Mouse (Mus musculus): Measurements from ENCODE around the gene Ncaph. TPM values are rescaled to one million over a fixed set of nuclear protein-coding genes. Genes with fewer than 3 reads are reported as not detected.
"Not testable (repeated sequence)": the region's sequence is repeated elsewhere in the genome, so short reads cannot be mapped to it uniquely, and the experiment has no call there.

Ncaph gene
- polyA plus RNA-seq, 1 experiment from 2014 or later: 59.6 TPM

DNA sequence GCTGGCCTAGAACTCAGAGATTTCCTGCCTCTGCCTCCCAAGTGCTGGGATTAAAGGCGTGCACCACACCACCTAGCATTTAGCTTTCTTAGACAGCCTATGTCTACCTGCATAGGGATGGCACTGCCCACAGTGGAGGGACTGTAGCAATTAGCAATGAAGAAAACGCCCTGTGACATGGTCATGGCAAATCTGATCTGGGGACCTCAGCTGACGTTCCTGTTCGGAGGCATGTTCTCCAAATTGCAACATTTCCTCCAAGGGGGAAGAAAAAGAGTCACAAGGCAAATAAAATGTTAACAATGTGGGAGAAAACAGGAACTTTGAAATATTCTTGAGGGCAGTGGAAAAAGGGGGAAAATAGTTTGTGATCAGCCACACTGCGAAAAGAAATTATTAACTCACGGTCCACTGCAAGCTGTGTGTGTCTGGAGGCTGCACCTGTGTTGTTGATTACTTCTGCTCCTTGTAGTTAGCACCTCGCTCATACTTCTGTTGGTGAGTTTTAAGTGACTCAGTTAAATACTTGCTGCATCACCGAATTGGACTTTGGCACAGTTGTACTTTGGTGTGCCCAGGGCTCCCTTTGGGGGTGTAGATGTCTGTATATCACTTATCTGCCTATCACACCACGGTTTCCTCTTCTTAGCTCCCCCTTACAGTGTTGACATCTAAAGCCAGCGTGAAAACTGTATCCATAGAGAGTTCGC is 53.7 kb downstream of the Ncaph start:
- H3K4me2 ChIP-seq (replicated peaks): no peak overlapping the region
- no peaks in the 10 kb centered on the region for H3K36me3 ChIP-seq
- no peaks in the 10 kb centered on the region for H3K27me3 ChIP-seq (replicated peaks)
- no peak overlapping the region for H3K27ac ChIP-seq
- ATAC-seq (ENCODE audit: low FRiP score, low read depth): no peak
- H3K9ac ChIP-seq: no peak overlapping the region
- H3K4me3 ChIP-seq: no peak overlapping the region
- no peaks in the 10 kb centered on the region for H3K4me1 ChIP-seq
- WGBS: 91% methylated on average over 11 of the region's 11 CpGs
- H3K9me3 ChIP-seq: no peaks in the 10 kb centered on the region

DNA sequence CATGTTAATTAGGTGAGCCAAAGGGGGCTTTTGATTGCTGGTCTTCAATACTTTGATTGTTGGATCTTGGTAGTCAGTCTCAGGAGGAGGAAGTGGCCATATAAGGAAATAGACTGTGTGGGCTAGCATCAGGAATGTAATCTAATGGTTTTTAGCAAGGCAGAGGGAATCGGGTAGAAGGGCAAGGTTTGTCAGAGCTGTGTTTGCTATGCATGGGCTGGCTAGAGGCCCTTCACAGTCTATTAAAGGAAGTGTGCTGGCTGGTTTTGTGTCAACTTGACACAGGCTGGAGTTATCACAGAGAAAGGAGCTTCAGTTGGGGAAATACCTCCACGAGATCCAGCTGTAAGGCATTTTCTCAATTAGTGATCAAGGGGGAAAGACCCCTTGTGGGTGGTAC is 54.7 kb downstream of the Ncaph start:
- H3K4me2 ChIP-seq (replicated peaks); H3K27me3 ChIP-seq (replicated peaks); H3K4me3 ChIP-seq; ATAC-seq (ENCODE audit: low FRiP score, low read depth); H3K9ac ChIP-seq; H3K9me3 ChIP-seq; H3K36me3 ChIP-seq; H3K27ac ChIP-seq; H3K4me1 ChIP-seq: not testable (repeated sequence)
- 79% methylated on average over 2 of the region's 2 CpGs for WGBS

DNA sequence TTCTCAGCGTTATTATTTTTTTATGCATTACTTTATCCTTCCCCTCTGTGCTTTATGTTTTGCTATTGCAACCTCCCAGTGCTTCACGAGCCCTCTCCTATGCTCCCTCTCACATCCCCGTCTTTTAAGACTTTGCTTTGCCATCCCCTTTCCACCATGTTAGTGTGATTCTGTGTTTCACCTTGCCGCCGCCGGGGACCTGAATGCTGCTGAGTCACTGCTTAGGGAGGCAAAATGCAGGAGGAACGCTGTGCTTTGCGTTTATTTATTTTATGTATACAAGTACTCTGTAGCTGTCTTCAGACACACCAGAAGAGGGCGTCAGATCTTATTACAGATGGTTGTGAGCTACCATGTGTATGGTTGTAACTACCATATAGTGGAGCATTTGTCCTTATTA is 56.1 kb downstream of the Ncaph start:
- Histone ChIP-seq H3K9me3 (no peaks in the 10 kb centered on the region), H3K4me3 (no peak overlapping the region), H3K9ac (no peak overlapping the region), H3K4me1 (no peaks in the 10 kb centered on the region), H3K36me3 (no peaks in the 10 kb centered on the region), H3K27ac (no peak overlapping the region), H3K27me3 (replicated peaks) (no peaks in the 10 kb centered on the region), H3K4me2 (replicated peaks) (no peak overlapping the region)
- WGBS: 79% methylated on average over 9 of the region's 9 CpGs
- ATAC-seq (ENCODE audit: low FRiP score, low read depth): no peak

DNA sequence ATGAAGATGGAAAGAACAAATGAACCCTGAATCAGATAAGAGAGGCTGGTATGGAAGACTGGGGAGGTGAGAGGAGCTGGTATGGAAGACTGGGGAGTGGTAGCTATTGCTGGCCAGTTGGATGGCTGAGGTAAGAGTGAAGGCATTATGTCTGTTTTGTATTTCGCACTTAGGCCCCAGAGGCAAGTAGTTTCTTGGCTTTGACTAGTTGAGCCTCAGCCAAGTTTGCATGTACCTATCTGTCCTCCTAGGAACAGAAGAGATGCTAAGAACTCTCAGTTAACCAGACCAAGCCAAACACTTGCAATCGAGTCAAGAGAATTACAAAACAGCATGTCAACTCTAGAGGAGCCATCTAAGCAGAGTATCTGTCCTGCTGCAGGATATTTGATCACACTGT is 59.6 kb downstream of the Ncaph start:
- H3K36me3 ChIP-seq: no peaks in the 10 kb centered on the region
- ATAC-seq (ENCODE audit: low FRiP score, low read depth): no peak
- 88% methylated on average over 2 of the region's 2 CpGs for WGBS

DNA sequence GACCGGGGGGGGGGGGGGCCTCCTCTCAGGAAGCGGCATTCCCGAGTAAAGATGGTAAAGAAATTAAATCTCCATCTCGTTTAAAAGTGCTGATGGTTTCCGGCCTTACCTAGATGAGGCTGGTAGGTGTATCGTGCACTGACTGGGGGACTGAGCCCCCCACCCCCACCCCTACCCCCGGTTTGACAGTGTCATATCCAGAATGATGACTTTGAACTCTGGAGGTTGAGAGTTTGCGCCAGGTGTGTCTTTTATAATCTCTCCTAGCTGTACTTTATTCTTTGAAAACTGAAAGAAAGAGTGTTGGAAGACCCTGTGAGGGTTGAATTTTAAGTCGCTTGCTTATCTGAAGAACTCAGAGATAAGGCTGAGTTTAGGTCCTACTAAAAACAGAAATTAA is 62.9 kb downstream of the Ncaph start:
- H3K4me3 ChIP-seq: peak overlapping the region; percentile 66
- no peak overlapping the region for H3K27ac ChIP-seq
- no peaks in the 10 kb centered on the region for H3K27me3 ChIP-seq (replicated peaks)
- ATAC-seq (ENCODE audit: low FRiP score, low read depth): peak; percentile 52
- no peaks in the 10 kb centered on the region for H3K9me3 ChIP-seq
- 13% methylated on average over 9 of the region's 9 CpGs for WGBS
- peaks cover 8% of the 10 kb centered on the region for H3K4me1 ChIP-seq
- H3K4me2 ChIP-seq (replicated peaks): peak overlapping the region; percentile 67
- peaks cover 11% of the 10 kb centered on the region; the same call in 1 of the 2 replicates for H3K36me3 ChIP-seq
- H3K9ac ChIP-seq: peak overlapping the region; percentile 73

More for the DNA sequence above, 59.6 kb downstream of the Ncaph start:
- Histone ChIP-seq H3K4me2 (replicated peaks) (no peak overlapping the region), H3K27ac (no peak overlapping the region), H3K4me3 (no peak overlapping the region), H3K9me3 (no peaks in the 10 kb centered on the region), H3K27me3 (replicated peaks) (no peaks in the 10 kb centered on the region), H3K9ac (no peak overlapping the region), H3K4me1 (peaks cover 8% of the 10 kb centered on the region)

DNA sequence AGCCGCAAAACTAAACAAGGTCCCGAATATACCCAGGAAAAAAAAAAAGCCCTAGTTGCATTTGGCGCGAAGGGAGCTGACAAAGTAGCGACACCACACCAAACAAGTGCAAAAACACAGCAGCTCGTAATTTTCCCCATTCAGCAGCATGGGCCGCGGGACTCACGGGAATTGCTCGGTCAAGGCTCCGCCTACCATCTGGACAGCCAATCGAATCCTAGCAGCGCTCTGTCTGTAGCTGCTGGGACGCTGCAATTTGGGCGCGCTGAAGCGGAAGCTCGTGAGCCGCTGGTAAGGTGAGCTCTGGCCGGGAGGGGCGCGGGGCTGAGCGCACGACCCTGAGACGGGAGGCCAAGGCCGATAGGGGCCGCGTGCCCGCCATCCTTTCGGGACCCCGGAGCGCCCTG is 63.3 kb downstream of the Ncaph start, which contains the start of gene Blvra:
Gene Blvra, plus strand, starts transcription at position 231 of the 407 bp plus-strand sequence.
- ATAC-seq (ENCODE audit: low FRiP score, low read depth): peak; percentile 99
- Histone ChIP-seq H3K36me3 (peaks cover 11% of the 10 kb centered on the region; the same call in 1 of the 2 replicates), H3K27me3 (replicated peaks) (no peaks in the 10 kb centered on the region), H3K27ac (peak within 1 kb of the TSS; percentile 28; the same call in 1 of the 2 replicates), H3K9me3 (no peaks in the 10 kb centered on the region), H3K4me1 (peaks cover 8% of the 10 kb centered on the region), H3K4me2 (replicated peaks) (peak within 1 kb of the TSS; percentile 67), H3K4me3 (peak within 1 kb of the TSS; percentile 66), H3K9ac (peak within 1 kb of the TSS; percentile 73)
- 0% methylated on average over 32 of the region's 32 CpGs for WGBS

DNA sequence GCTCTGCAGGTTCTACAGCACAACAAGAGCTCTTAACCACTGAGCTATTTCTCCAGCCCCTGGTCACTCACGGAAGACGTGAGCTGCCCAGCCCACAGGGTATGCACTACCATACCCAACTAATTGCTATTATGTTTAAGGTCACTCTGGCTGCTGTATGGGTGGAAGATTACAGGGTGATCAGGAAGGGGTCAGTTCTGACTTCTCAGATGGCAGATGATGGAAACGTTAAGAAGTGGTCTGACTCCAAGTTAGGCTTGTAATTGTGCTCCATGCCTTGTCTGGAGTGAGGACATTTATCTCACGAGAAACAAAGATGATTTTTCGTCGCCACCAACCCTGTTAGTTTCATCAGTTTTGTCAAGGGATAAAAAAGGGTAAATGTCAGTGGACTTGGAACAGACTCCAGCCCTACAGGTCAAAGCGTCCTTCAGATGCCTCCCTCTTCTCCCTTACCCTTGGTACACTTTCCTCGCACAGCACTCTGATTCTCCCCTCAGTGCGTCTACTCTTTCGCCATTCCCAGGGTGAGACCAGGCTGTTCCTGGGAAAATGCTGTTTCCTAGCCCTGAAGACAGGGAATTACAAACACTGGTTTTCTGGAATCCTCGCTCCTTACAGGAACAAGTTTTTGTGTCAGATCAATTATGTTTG is 63.8 kb downstream of the Ncaph start:
- WGBS: 13% methylated on average over 11 of the region's 11 CpGs
- Histone ChIP-seq H3K4me1 (peaks cover 8% of the 10 kb centered on the region), H3K9me3 (no peaks in the 10 kb centered on the region), H3K4me2 (replicated peaks) (peak overlapping the region; percentile 67), H3K27ac (no peak overlapping the region), H3K36me3 (peaks cover 11% of the 10 kb centered on the region; the same call in 1 of the 2 replicates), H3K4me3 (peak overlapping the region; percentile 66), H3K9ac (peak overlapping the region; percentile 54), H3K27me3 (replicated peaks) (no peaks in the 10 kb centered on the region)
- ATAC-seq (ENCODE audit: low FRiP score, low read depth): no peak; the same call in 1 of the 2 replicates

DNA sequence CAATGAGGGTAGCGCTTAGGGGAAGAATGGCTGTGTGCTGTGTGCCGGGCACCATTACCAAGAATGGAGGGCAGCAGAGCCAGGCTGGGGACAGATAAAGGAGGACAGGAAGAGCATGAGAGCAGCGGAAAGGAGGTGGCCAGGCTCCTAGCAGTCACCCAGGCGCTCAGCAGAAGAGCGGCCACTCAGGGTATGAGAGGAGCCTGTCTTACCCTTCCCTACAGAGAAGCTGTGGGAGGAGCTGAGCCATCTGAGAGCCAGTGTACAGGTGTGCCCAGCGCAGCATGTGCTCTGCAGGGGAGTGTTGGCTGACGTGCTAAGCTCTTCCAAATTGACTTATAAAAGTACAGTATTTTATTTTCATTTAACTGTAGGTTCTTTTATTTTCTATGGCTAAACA is 64.9 kb downstream of the Ncaph start:
- Histone ChIP-seq H3K4me2 (replicated peaks) (no peak overlapping the region), H3K27me3 (replicated peaks) (no peaks in the 10 kb centered on the region), H3K27ac (no peak overlapping the region), H3K4me3 (no peak overlapping the region), H3K36me3 (peaks cover 11% of the 10 kb centered on the region; the same call in 1 of the 2 replicates), H3K9me3 (no peaks in the 10 kb centered on the region), H3K9ac (no peak overlapping the region), H3K4me1 (peaks cover 8% of the 10 kb centered on the region)
- 78% methylated on average over 7 of the region's 7 CpGs for WGBS
- ATAC-seq (ENCODE audit: low FRiP score, low read depth): no peak

DNA sequence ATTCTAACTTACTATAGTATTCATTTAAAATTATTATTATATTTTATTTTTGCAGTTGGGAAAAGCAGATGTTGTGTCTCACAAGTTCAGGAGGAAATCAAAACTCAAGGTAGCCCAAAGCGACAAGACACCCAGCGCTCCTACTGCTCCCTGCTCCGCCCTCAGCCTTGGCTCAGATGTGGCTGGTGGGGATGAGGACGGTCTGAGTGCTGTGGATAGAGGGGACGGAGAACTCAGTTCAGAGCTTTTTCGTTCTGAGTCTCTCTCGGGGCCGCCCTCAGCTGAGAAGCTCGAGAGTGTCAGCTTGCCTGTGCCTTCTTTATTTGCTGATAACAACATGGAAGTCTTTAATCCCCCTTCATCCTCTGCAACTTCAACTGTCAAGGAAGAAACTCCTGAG is 72.3 kb downstream of the Ncaph start:
- no peaks in the 10 kb centered on the region for H3K4me1 ChIP-seq
- H3K36me3 ChIP-seq: peaks cover 49% of the 10 kb centered on the region
- H3K27ac ChIP-seq: no peak overlapping the region
- no peaks in the 10 kb centered on the region for H3K27me3 ChIP-seq (replicated peaks)
- H3K9ac ChIP-seq: no peak overlapping the region
- no peaks in the 10 kb centered on the region for H3K9me3 ChIP-seq
- WGBS: 96% methylated on average over 9 of the region's 9 CpGs
- ATAC-seq (ENCODE audit: low FRiP score, low read depth): no peak
- no peak overlapping the region for H3K4me3 ChIP-seq
- H3K4me2 ChIP-seq (replicated peaks): no peak overlapping the region

Other genes with a start within 250 kb of the Ncaph start
- 34.6 and 36.7 TPM in 2 replicates for gene Sppl2a, start 200.7 kb downstream of the Ncaph start, polyA plus RNA-seq (2016; fragmentation: Nextera tagmentation; extraction: Ambion mirVana)
- gene Ap4e1, start 125.2 kb downstream of the Ncaph start, polyA plus RNA-seq (2016; fragmentation: Nextera tagmentation; extraction: Ambion mirVana): 13.2 TPM in 2 replicates
- 24.0 and 25.3 TPM in 2 replicates for gene Blvra, start 63.3 kb downstream of the Ncaph start, polyA plus RNA-seq (2016; fragmentation: Nextera tagmentation; extraction: Ambion mirVana)
- gene Itpripl1, start 9.5 kb upstream of the Ncaph start, polyA plus RNA-seq (2016; fragmentation: Nextera tagmentation; extraction: Ambion mirVana): 14.5 and 15.3 TPM in 2 replicates
- 2.6 and 2.8 TPM in 2 replicates for gene 1810024B03Rik, start 74.3 kb upstream of the Ncaph start, polyA plus RNA-seq (2016; fragmentation: Nextera tagmentation; extraction: Ambion mirVana)
- gene Snrnp200, start 74.4 kb upstream of the Ncaph start, polyA plus RNA-seq (2016; fragmentation: Nextera tagmentation; extraction: Ambion mirVana): 71.9 and 76.8 TPM in 2 replicates
- 64.1 and 64.5 TPM in 2 replicates for gene Ciao1, start 113.9 kb upstream of the Ncaph start, polyA plus RNA-seq (2016; fragmentation: Nextera tagmentation; extraction: Ambion mirVana)
- gene Tmem127, start 114.0 kb upstream of the Ncaph start, polyA plus RNA-seq (2016; fragmentation: Nextera tagmentation; extraction: Ambion mirVana): 37.5 and 41.7 TPM in 2 replicates
- 88.4 and 88.7 TPM in 2 replicates for gene Stard7, start 136.3 kb upstream of the Ncaph start, polyA plus RNA-seq (2016; fragmentation: Nextera tagmentation; extraction: Ambion mirVana)
- gene Dusp2, start 202.2 kb upstream of the Ncaph start, polyA plus RNA-seq (2016; fragmentation: Nextera tagmentation; extraction: Ambion mirVana): 9.7 TPM in 2 replicates
- not detected in 2 replicates for gene Astl, start 204.7 kb upstream of the Ncaph start, polyA plus RNA-seq (2016; fragmentation: Nextera tagmentation; extraction: Ambion mirVana)
- gene Adra2b, start 229.3 kb upstream of the Ncaph start, polyA plus RNA-seq (2016; fragmentation: Nextera tagmentation; extraction: Ambion mirVana): 1.3 TPM in 2 replicates

All from neural tube, embryonic 12.5 days (tissue).